Mouse (Mus musculus) stomach, adult 2 months (tissue): ENCODE data around the gene Lama1. TPM values are rescaled to one million over a fixed set of nuclear protein-coding genes. Genes with fewer than 3 reads are reported as not detected.

ENCODE experiments used
- polyA plus RNA-seq: library from polyadenylated mRNA; depleted of rRNA; stranded (reverse); fragments of >200 nt; gene quantifications from 2 replicates; pipeline ENCODE4 v1.2.3, GENCODE M21; 2012; rRNA removed

Gene Lama1
- 0.78 and 0.92 TPM in 2 replicates for polyA plus RNA-seq

DNA sequence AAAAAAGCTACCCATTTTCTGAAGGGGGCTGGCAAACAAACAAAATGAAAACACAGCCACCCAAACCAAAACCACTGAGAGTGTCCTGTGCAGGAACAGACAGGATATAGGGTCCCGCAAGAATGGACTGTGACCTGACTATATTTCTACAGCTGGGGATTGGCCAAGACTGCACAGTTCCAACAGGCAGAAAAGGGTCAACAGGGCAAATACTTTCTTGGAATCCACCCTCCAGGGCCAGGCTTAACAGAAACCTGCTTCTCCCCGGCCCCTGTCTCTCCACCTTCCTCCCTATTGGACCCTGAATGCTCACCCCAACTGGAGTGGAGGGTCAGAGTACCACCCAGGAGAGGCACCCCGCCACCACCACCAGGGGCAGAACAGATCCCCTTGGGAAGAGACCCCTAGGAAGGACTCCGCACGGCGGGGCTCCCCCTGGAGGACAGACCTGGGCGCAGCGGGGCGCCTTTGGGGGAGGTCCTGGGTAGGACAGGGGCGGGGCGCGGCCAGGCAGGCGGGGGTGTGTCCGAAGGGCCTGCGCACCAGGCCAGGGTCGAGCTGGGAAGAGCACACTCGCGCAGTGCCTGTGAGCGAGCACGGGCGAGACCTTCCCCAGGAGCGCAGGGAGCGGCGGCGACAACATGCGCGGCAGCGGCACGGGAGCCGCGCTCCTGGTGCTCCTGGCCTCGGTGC, at the start of gene Lama1:
Gene Lama1 (plus strand): TSS at position 566 of the 693 bp plus-strand sequence.

Other genes starting within 250 kb of the Lama1 start
- gene Lrrc30, start 64.5 kb upstream of the Lama1 start, polyA plus RNA-seq = 0.05 TPM in 1 of 2 replicates, not detected in the other